Mouse (Mus musculus): ENCODE measurements around the gene Tmprss4. TPM values are rescaled to one million over a fixed set of nuclear protein-coding genes. Genes with fewer than 3 reads are reported as not detected.
A peak's percentile ranks its signal among the peaks of the same experiment; 100 is the strongest.

Gene Tmprss4
- polyA plus RNA-seq, 1 experiment, result 0.52 TPM

- Histone ChIP-seq H3K27me3 (ENCODE audit: control insufficient read depth, insufficient read depth, low read length, poor library complexity, severe bottlenecking) (peaks cover 1% of the 10 kb centered on the region; the same call in 1 of the 2 replicates), H3K4me1 (ENCODE audit: control insufficient read depth, insufficient read depth, low read length) (no peaks in the 10 kb centered on the region), H3K36me3 (ENCODE audit: control insufficient read depth, insufficient read depth, low read length, poor library complexity, severe bottlenecking) (no peaks in the 10 kb centered on the region), H3K9ac (ENCODE audit: low read depth, poor library complexity, severe bottlenecking) (peak overlapping the region; percentile 51), H3K4me3 (ENCODE audit: low read depth, low read length) (peak overlapping the region; percentile 58), H3K9me3 (replicated peaks; ENCODE audit: control insufficient read depth, insufficient read depth, low read length, poor library complexity, severe bottlenecking) (no peaks in the 10 kb centered on the region), H3K27ac (ENCODE audit: insufficient read depth, low read length) (no peak overlapping the region)
- TF ChIP-seq POLR2A (IDR thresholded peaks at IDR 0.05; ENCODE audit: insufficient read depth, low read length), result no peak
Observed at GRCm38 (mm10) chr9:45139082-45139481, 64.8 kb downstream of the Tmprss4 start.

- H3K4me1 ChIP-seq (ENCODE audit: control insufficient read depth, insufficient read depth, low read length), result no peaks in the 10 kb centered on the region
- TF ChIP-seq CTCF (IDR thresholded peaks at IDR 0.05; ENCODE audit: low read depth, low read length), result no peak
- TF ChIP-seq EP300 (IDR thresholded peaks at IDR 0.05; ENCODE audit: insufficient read depth, low read depth, low read length), result no peak
- TF ChIP-seq POLR2A (IDR thresholded peaks at IDR 0.05; ENCODE audit: insufficient read depth, low read length), result no peak
- no peaks in the 10 kb centered on the region for H3K36me3 ChIP-seq (ENCODE audit: control insufficient read depth, insufficient read depth, low read length, poor library complexity, severe bottlenecking)
- H3K27me3 ChIP-seq (ENCODE audit: control insufficient read depth, insufficient read depth, low read length, poor library complexity, severe bottlenecking), result peaks cover 1% of the 10 kb centered on the region; the same call in 1 of the 2 replicates
- H3K27ac ChIP-seq (ENCODE audit: insufficient read depth, low read length), result no peak within 1 kb of the TSS
- peak within 1 kb of the TSS; percentile 58 for H3K4me3 ChIP-seq (ENCODE audit: low read depth, low read length)
- H3K9me3 ChIP-seq (replicated peaks; ENCODE audit: control insufficient read depth, insufficient read depth, low read length, poor library complexity, severe bottlenecking), result no peaks in the 10 kb centered on the region
- H3K9ac ChIP-seq (ENCODE audit: low read depth, poor library complexity, severe bottlenecking), result peak within 1 kb of the TSS; percentile 51
Observed at GRCm38 (mm10) chr9:45138191-45139032, 65.5 kb downstream of the Tmprss4 start, which contains the start of gene Scn4b. Gene Scn4b (plus strand): TSS chr9:45138395.

GRCm38 (mm10) chr9:45136442-45137169 lies 67.3 kb downstream of the Tmprss4 start:
- Histone ChIP-seq H3K9ac (ENCODE audit: low read depth, poor library complexity, severe bottlenecking) (no peak overlapping the region), H3K36me3 (ENCODE audit: control insufficient read depth, insufficient read depth, low read length, poor library complexity, severe bottlenecking) (no peaks in the 10 kb centered on the region), H3K9me3 (replicated peaks; ENCODE audit: control insufficient read depth, insufficient read depth, low read length, poor library complexity, severe bottlenecking) (no peaks in the 10 kb centered on the region), H3K27ac (ENCODE audit: insufficient read depth, low read length) (no peak overlapping the region), H3K27me3 (ENCODE audit: control insufficient read depth, insufficient read depth, low read length, poor library complexity, severe bottlenecking) (peaks cover 1% of the 10 kb centered on the region; the same call in 1 of the 2 replicates), H3K4me3 (ENCODE audit: low read depth, low read length) (no peak overlapping the region), H3K4me1 (ENCODE audit: control insufficient read depth, insufficient read depth, low read length) (no peaks in the 10 kb centered on the region)
- TF ChIP-seq EP300 (IDR thresholded peaks at IDR 0.05; ENCODE audit: insufficient read depth, low read depth, low read length) (no peak), CTCF (IDR thresholded peaks at IDR 0.05; ENCODE audit: low read depth, low read length) (no peak), POLR2A (IDR thresholded peaks at IDR 0.05; ENCODE audit: insufficient read depth, low read length) (no peak)

GRCm38 (mm10) chr9:45133484-45134310 lies 70.2 kb downstream of the Tmprss4 start:
- Histone ChIP-seq H3K4me3 (ENCODE audit: low read depth, low read length) (no peak overlapping the region), H3K9me3 (replicated peaks; ENCODE audit: control insufficient read depth, insufficient read depth, low read length, poor library complexity, severe bottlenecking) (no peaks in the 10 kb centered on the region), H3K27me3 (ENCODE audit: control insufficient read depth, insufficient read depth, low read length, poor library complexity, severe bottlenecking) (peaks cover under 1% of the 10 kb centered on the region; the same call in 1 of the 2 replicates), H3K27ac (ENCODE audit: insufficient read depth, low read length) (no peak overlapping the region), H3K4me1 (ENCODE audit: control insufficient read depth, insufficient read depth, low read length) (no peaks in the 10 kb centered on the region), H3K9ac (ENCODE audit: low read depth, poor library complexity, severe bottlenecking) (no peak overlapping the region), H3K36me3 (ENCODE audit: control insufficient read depth, insufficient read depth, low read length, poor library complexity, severe bottlenecking) (no peaks in the 10 kb centered on the region)
- TF ChIP-seq EP300 (IDR thresholded peaks at IDR 0.05; ENCODE audit: insufficient read depth, low read depth, low read length) (no peak), POLR2A (IDR thresholded peaks at IDR 0.05; ENCODE audit: insufficient read depth, low read length) (no peak), CTCF (IDR thresholded peaks at IDR 0.05; ENCODE audit: low read depth, low read length) (peak; percentile 87)

GRCm38 (mm10) chr9:45130119-45130518 lies 73.8 kb downstream of the Tmprss4 start:
- no peaks in the 10 kb centered on the region for H3K9me3 ChIP-seq (replicated peaks; ENCODE audit: control insufficient read depth, insufficient read depth, low read length, poor library complexity, severe bottlenecking)
- no peaks in the 10 kb centered on the region for H3K36me3 ChIP-seq (ENCODE audit: control insufficient read depth, insufficient read depth, low read length, poor library complexity, severe bottlenecking)
- TF ChIP-seq POLR2A (IDR thresholded peaks at IDR 0.05; ENCODE audit: insufficient read depth, low read length), result no peak
- TF ChIP-seq CTCF (IDR thresholded peaks at IDR 0.05; ENCODE audit: low read depth, low read length), result no peak
- TF ChIP-seq EP300 (IDR thresholded peaks at IDR 0.05; ENCODE audit: insufficient read depth, low read depth, low read length), result no peak
- no peak overlapping the region for H3K27ac ChIP-seq (ENCODE audit: insufficient read depth, low read length)
- no peak overlapping the region for H3K9ac ChIP-seq (ENCODE audit: low read depth, poor library complexity, severe bottlenecking)
- no peaks in the 10 kb centered on the region for H3K27me3 ChIP-seq (ENCODE audit: control insufficient read depth, insufficient read depth, low read length, poor library complexity, severe bottlenecking)
- H3K4me1 ChIP-seq (ENCODE audit: control insufficient read depth, insufficient read depth, low read length), result no peaks in the 10 kb centered on the region
- no peak overlapping the region for H3K4me3 ChIP-seq (ENCODE audit: low read depth, low read length)

Measured in ES-Bruce4 (cell line).